Mouse (Mus musculus): ENCODE results near the gene Dcpp3.
A peak's percentile ranks its signal among the peaks of the same experiment; 100 is the strongest.
"Not testable (repeated sequence)": the region's sequence is repeated elsewhere in the genome, so short reads cannot be mapped to it uniquely, and the experiment has no call there.

Dcpp3 gene

GRCm38 (mm10) chr17:23917158-23917557 lies at the start of gene Dcpp3:
TSS of gene Dcpp3 (plus strand) at chr17:23917458.
- DNase-seq: not testable (repeated sequence)

- no peak for DNase-seq
Observed at GRCm38 (mm10) chr17:23867756-23868155, 49.5 kb upstream of the Dcpp3 start, which contains the start of gene Prss21. TSS of gene Prss21 (plus strand) at chr17:23868056.

GRCm38 (mm10) chr17:23868513-23868912 lies 48.7 kb upstream of the Dcpp3 start:
- no peak for DNase-seq

GRCm38 (mm10) chr17:23873884-23874856 lies 43.1 kb upstream of the Dcpp3 start:
- peak; percentile 77 for DNase-seq

DNA sequence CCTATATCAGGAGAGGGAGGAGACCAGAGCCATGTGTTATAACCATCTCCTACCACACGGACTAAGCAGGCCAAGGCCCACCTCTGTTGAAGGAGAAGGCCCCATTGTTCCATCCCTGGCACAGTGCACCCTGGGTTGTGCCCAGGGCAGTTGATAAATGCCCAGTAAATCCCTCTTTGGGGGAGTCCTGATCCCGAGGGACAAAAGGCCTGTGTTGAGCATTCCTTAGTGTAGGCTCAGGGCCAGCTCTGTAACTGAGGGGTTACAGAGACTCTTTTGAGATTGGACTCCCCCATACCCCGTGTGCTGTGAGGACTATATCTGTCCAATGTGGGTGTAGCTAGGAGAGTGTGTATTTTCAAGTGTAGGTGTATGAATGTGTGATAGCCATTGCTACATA lies 40.5 kb upstream of the Dcpp3 start:
- DNase-seq: no peak

DNA sequence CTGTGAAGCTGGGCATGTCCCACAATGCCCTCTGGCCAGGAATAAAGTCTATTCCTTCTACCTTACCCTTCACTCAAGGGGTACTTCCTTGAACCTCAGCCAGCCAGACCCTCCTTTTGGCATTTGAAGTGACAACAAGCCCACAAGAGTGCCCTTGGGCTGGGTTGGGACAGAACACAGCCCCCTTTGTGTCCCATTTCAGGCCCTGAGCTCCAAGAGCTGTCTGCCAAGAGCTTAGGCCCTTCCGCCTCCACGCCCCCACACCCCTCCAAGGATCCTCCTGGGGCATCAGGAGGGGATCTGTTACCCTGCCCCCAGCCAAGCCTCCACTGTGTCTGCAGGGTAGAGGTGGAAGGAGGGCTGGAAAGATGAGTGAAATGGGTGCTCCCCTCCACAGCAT lies 40.1 kb upstream of the Dcpp3 start:
- DNase-seq: no peak

DNA sequence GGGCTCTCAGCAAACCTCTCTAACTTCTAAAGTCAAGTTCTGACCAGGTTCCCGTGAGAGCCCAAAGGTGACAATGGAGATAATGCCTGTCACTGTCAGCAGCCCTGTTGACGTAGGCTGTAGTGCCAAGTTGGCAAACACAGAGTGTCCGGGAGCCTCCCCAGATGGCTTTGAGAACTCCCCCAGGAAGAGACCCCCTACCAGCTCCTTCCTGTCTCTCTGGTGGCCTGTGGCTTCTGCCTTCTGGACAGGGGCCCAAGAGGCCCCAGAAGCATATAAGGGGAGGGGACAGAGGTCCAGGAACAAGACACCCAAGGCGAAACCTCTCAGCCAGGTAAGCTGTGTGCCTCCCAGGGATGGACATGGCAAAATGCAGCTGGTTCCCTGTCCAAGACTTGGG lies 36.7 kb upstream of the Dcpp3 start, which contains the start of the genes Dcpp1 and Dcpp2:
Dcpp1 (plus strand) TSS at position 301 of the 400 bp plus-strand sequence.
Dcpp2 (plus strand) TSS at position 305 of the 400 bp plus-strand sequence.
- DNase-seq: not testable (repeated sequence)

GRCm38 (mm10) chr17:23924531-23925007 lies 7.3 kb downstream of the Dcpp3 start:
- DNase-seq: peak; percentile 96

DNA sequence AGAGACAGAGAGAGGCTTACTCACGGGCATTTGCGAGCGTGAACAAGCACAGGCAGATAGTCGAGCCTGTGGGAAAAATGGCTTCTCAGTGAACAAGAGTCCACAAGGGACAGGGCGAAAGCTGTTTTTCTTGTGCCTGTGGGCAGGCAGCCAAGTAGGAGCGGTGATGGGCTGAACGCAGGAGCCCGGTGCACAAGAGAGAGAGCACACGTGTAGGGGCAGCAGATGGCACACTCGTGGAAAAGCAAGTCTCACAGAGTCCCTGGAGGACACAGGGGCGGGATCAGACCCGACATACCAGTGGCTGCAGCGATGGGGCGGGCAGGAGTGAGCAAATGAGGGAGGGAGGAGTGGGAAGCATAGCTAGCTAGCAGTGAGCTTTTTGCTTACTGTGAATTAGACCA lies 7.8 kb downstream of the Dcpp3 start:
- peak; percentile 88 for DNase-seq

- DNase-seq: no peak
Observed at GRCm38 (mm10) chr17:23931157-23931556, 13.9 kb downstream of the Dcpp3 start.

DNA sequence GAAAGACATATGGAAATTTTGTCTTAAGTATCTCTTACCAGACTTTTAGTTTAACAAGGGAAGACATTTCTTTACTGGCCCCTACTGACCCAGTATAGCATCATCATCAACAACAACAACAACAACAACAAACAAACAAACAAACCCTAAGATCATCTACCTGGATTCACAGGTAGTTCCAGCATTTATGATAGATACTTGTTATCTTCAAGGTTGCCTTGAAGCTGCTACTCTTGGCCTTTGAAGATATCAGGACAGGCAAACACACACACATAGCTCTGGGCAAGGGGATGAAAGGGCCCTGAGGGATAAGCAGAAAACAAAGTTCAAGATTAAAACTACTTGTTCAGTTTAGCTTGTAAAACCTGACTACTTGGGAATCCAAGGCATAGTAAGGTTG lies 24.1 kb downstream of the Dcpp3 start, which contains the start of gene Sbp:
Sbp (plus strand) TSS at position 301 of the 400 bp plus-strand sequence.
- no peak for DNase-seq

- DNase-seq: not testable (repeated sequence)
Observed at GRCm38 (mm10) chr17:23947486-23947885, 30.2 kb downstream of the Dcpp3 start.

DNA sequence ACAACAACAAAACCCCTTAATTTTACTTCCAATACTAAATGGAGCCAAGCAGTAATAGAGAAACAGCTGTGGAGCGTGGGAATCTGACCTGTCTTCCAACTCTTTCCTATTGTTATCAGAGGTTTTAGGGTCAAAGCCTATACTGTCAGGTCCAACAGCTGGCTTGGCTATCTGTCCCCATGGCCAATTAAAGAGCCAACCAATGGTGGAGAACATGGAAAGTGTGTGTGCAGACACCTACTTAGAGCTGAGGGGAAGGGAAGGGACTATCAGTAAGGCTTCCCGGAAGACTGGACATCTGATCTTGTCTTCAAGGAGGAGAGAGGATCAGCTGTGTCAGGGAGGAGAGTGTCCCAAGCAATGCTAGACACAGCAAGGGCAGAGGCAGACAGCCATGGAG lies 31.8 kb downstream of the Dcpp3 start:
- no peak for DNase-seq

DNA sequence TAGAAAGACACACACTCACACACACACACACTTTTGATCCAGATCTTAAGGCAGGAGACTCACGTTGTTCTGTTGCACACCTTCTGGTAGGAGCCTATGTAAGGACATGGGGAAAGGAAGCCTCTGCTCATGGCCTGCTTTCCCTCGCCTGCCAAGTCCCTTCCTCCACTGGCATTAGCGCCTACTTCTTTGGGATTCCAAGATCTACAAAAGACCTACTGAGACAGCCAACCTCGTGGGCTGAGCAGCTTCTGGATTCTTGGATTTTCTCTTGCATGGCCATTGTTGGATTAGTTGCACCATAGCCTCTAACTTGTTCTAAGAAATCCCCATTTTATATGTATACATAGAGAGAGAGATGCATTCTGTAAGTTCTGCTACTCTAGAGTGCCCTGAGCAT lies 33.6 kb downstream of the Dcpp3 start:
- DNase-seq: not testable (repeated sequence)

DNA sequence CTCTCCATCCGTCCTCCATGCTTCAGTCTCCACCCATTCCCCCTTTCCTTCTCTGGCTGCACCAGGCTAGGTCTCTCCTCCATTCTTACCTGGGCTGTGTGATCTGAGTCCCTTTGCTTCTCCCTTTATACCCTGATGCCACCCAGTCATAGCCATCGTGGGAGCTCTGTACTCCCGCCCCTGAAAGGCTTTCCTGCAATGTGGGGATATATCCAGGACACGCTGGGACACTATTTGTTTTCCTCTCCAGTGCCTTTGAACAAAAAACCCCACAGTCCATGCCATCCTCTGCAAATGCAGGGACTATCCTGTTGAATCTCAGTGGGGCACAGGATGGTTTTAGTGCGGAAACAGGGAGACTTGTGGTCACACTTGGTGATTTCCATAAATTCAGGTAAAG lies 37.9 kb downstream of the Dcpp3 start, which contains the start of gene Sbpl:
Sbpl (minus strand) TSS at position 101 of the 400 bp plus-strand sequence.
- DNase-seq: no peak

- DNase-seq: peak; percentile 90
Observed at GRCm38 (mm10) chr17:23960084-23960738, 43.0 kb downstream of the Dcpp3 start.

GRCm38 (mm10) chr17:23961573-23962122 lies 44.4 kb downstream of the Dcpp3 start:
- no peak for DNase-seq

DNA sequence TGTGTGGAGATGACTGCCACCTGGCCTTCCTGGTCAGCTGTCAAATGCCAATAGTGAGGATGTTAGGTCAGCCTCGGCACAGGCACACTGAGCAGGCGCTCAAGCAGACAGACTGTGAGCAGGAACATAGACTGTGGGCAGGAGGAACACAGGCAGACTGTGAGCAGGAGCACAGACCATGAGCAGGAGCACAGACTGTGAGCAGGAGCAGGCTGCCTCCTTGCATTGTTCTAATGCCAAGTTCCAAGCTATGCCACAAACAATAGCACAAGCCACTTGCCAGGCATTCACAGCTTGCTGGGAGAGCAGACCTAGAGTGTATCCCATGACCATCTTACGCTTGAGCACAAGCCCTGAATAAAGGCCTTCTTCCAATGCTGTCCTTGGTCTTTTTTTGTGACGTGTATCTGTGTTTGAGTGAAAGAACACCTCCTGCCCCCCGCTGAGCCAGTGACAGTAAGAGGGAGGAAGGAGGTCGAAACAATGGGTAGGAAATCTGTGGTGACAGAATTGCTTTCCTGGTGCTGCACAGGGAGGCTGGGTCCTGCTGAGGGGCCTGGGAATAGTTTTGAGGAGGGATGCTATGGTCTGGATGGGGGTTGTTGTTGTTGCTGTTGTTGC lies 48.7 kb downstream of the Dcpp3 start:
- peak; percentile 17 for DNase-seq

GRCm38 (mm10) chr17:23966658-23967401 lies 49.6 kb downstream of the Dcpp3 start:
- no peak for DNase-seq

DNA sequence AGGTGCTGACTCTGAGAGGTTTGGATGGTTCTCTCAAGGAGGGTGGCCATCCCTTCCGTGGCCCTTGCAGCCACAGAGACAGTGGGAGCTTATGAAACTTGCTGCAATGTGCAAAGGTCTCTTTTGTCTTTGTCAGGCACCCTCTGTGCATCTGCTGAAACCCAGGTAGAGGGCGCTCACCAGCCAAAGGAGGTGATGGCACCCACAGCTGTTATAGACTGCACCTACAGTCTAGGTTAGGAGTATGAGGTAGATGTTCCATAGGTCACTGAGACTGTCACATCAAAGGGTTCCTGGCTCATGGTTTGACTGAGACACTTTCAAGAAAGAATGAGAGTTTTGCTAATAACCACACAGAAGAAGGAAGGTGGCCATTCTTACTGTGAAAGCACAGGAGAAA lies 51.5 kb downstream of the Dcpp3 start:
- DNase-seq: no peak

Measured in retina, postnatal 1 day (tissue).